Mouse (Mus musculus): ENCODE results near the gene Prkacb. TPM values are rescaled to one million over a fixed set of nuclear protein-coding genes. Genes with fewer than 3 reads are reported as not detected.
"Not testable (repeated sequence)": the region's sequence is repeated elsewhere in the genome, so short reads cannot be mapped to it uniquely, and the experiment has no call there.

Gene Prkacb
- polyA plus RNA-seq, 1 experiment from 2014 or later = 186 TPM

- no peak overlapping the region for H3K4me3 ChIP-seq (replicated peaks; ENCODE audit: low read depth, low read length)
- H3K9me3 ChIP-seq (ENCODE audit: control insufficient read depth, low read length) = no peaks in the 10 kb centered on the region
- ATAC-seq (ENCODE audit: low FRiP score, low TSS enrichment) (no peak), DNase-seq (no peak)
- 80% methylated on average over 6 of the region's 6 CpGs for WGBS
- no peaks in the 10 kb centered on the region for H3K4me1 ChIP-seq (ENCODE audit: control insufficient read depth, insufficient read depth, low read length)
- no peak overlapping the region for H3K4me2 ChIP-seq (ENCODE audit: low read length)
- H3K27me3 ChIP-seq (ENCODE audit: control insufficient read depth, insufficient read depth, low read length) = no peaks in the 10 kb centered on the region
- no peak overlapping the region; the same call in 1 of the 2 replicates for H3K27ac ChIP-seq (replicated peaks; ENCODE audit: low read depth, low read length)
- peaks cover 26% of the 10 kb centered on the region for H3K36me3 ChIP-seq (ENCODE audit: control insufficient read depth, insufficient read depth, low read length)
- no peak overlapping the region for H3K9ac ChIP-seq (replicated peaks; ENCODE audit: low read length)
Observed at GRCm38 (mm10) chr3:146757970-146758960, 54.5 kb downstream of the Prkacb start.

DNA sequence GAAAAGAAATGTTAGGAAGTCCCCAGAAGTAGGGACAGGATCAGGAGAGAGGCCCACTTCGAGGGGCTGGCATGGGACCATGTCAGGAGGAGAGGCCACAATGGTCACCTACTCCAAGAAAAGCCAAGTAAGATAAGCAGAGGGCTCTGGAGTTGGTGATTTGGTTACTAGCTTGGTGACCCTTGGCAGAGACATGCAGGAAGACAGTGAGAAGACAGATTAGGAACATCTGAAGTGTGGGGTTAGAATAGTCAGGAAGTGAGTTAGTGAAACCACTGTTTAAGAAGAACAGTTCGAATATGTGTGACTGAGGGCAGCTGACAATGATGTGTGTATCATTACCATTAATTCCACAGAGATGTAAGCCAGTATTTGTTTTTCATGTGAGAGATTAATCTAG is 58.5 kb downstream of the Prkacb start:
- WGBS = 97% methylated on average over 2 of the region's 2 CpGs
- no peak overlapping the region for H3K4me2 ChIP-seq (ENCODE audit: low read length)
- no peak for ATAC-seq (ENCODE audit: low FRiP score, low TSS enrichment)
- H3K9me3 ChIP-seq (ENCODE audit: control insufficient read depth, low read length) = no peaks in the 10 kb centered on the region
- no peak overlapping the region for H3K4me3 ChIP-seq (replicated peaks; ENCODE audit: low read depth, low read length)
- no peak overlapping the region for H3K9ac ChIP-seq (replicated peaks; ENCODE audit: low read length)
- no peak overlapping the region for H3K27ac ChIP-seq (replicated peaks; ENCODE audit: low read depth, low read length)
- H3K4me1 ChIP-seq (ENCODE audit: control insufficient read depth, insufficient read depth, low read length) = no peaks in the 10 kb centered on the region
- H3K27me3 ChIP-seq (ENCODE audit: control insufficient read depth, insufficient read depth, low read length) = no peaks in the 10 kb centered on the region
- H3K36me3 ChIP-seq (ENCODE audit: control insufficient read depth, insufficient read depth, low read length) = peaks cover 49% of the 10 kb centered on the region
- no peak for DNase-seq

- H3K4me1 ChIP-seq (ENCODE audit: control insufficient read depth, insufficient read depth, low read length) = peaks cover 2% of the 10 kb centered on the region; the same call in 1 of the 2 replicates
- 85% methylated on average over 4 of the region's 4 CpGs for WGBS
- peaks cover 68% of the 10 kb centered on the region for H3K36me3 ChIP-seq (ENCODE audit: control insufficient read depth, insufficient read depth, low read length)
- ATAC-seq (ENCODE audit: low FRiP score, low TSS enrichment) = no peak
- no peaks in the 10 kb centered on the region for H3K9me3 ChIP-seq (ENCODE audit: control insufficient read depth, low read length)
- H3K4me3 ChIP-seq (replicated peaks; ENCODE audit: low read depth, low read length) = no peak overlapping the region
- DNase-seq = peak; percentile 74
- H3K9ac ChIP-seq (replicated peaks; ENCODE audit: low read length) = no peak overlapping the region
- no peaks in the 10 kb centered on the region for H3K27me3 ChIP-seq (ENCODE audit: control insufficient read depth, insufficient read depth, low read length)
- no peak overlapping the region for H3K4me2 ChIP-seq (ENCODE audit: low read length)
- peak overlapping the region; percentile 64; the same call in 1 of the 2 replicates for H3K27ac ChIP-seq (replicated peaks; ENCODE audit: low read depth, low read length)
Observed at GRCm38 (mm10) chr3:146741564-146742202, 71.1 kb downstream of the Prkacb start.

GRCm38 (mm10) chr3:146741158-146741557 is 71.6 kb downstream of the Prkacb start:
- no peak overlapping the region for H3K4me2 ChIP-seq (ENCODE audit: low read length)
- 94% methylated on average over 5 of the region's 5 CpGs for WGBS
- DNase-seq (no peak), ATAC-seq (ENCODE audit: low FRiP score, low TSS enrichment) (no peak)
- no peaks in the 10 kb centered on the region for H3K27me3 ChIP-seq (ENCODE audit: control insufficient read depth, insufficient read depth, low read length)
- H3K9me3 ChIP-seq (ENCODE audit: control insufficient read depth, low read length) = no peaks in the 10 kb centered on the region
- H3K36me3 ChIP-seq (ENCODE audit: control insufficient read depth, insufficient read depth, low read length) = peaks cover 64% of the 10 kb centered on the region
- H3K4me1 ChIP-seq (ENCODE audit: control insufficient read depth, insufficient read depth, low read length) = peaks cover 2% of the 10 kb centered on the region; the same call in 1 of the 2 replicates
- no peak overlapping the region for H3K4me3 ChIP-seq (replicated peaks; ENCODE audit: low read depth, low read length)
- H3K27ac ChIP-seq (replicated peaks; ENCODE audit: low read depth, low read length) = peak overlapping the region; percentile 63; the same call in 1 of the 2 replicates
- H3K9ac ChIP-seq (replicated peaks; ENCODE audit: low read length) = no peak overlapping the region

- H3K27ac ChIP-seq (replicated peaks; ENCODE audit: low read depth, low read length); H3K4me3 ChIP-seq (replicated peaks; ENCODE audit: low read depth, low read length); H3K4me1 ChIP-seq (ENCODE audit: control insufficient read depth, insufficient read depth, low read length); H3K9ac ChIP-seq (replicated peaks; ENCODE audit: low read length); H3K4me2 ChIP-seq (ENCODE audit: low read length); H3K9me3 ChIP-seq (ENCODE audit: control insufficient read depth, low read length); ATAC-seq (ENCODE audit: low FRiP score, low TSS enrichment); DNase-seq; H3K27me3 ChIP-seq (ENCODE audit: control insufficient read depth, insufficient read depth, low read length): not testable (repeated sequence)
- H3K36me3 ChIP-seq (ENCODE audit: control insufficient read depth, insufficient read depth, low read length) = peaks cover 80% of the 10 kb centered on the region
- WGBS = 93% methylated on average over 6 of the region's 6 CpGs
Observed at GRCm38 (mm10) chr3:146736186-146736585, 76.6 kb downstream of the Prkacb start.

DNA sequence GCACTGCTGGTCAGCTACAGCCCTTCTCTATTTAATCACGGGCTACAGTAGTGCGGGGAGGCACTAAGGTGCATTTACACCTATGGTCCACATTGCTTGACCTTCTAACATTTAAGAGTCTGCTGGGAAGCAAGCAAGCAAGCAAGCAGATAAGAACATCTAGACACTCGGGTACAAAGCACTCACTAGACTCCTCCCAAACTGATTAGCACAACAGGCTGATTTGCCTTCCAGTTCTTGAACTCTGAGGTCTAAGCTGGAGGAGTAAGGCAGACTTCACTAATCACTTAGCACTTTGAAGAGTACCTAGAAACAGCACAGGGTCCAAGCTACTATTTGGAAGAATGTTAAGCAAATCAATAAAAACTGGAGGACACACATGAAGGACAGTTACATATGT is 77.1 kb downstream of the Prkacb start:
- no peak for ATAC-seq (ENCODE audit: low FRiP score, low TSS enrichment)
- no peak overlapping the region for H3K27ac ChIP-seq (replicated peaks; ENCODE audit: low read depth, low read length)
- no peak for DNase-seq
- H3K9me3 ChIP-seq (ENCODE audit: control insufficient read depth, low read length) = no peaks in the 10 kb centered on the region
- H3K9ac ChIP-seq (replicated peaks; ENCODE audit: low read length) = no peak overlapping the region
- H3K4me2 ChIP-seq (ENCODE audit: low read length) = no peak overlapping the region
- no peak overlapping the region for H3K4me3 ChIP-seq (replicated peaks; ENCODE audit: low read depth, low read length)
- H3K27me3 ChIP-seq (ENCODE audit: control insufficient read depth, insufficient read depth, low read length) = no peaks in the 10 kb centered on the region
- 89% methylated on average over 3 of the region's 3 CpGs for WGBS
- H3K36me3 ChIP-seq (ENCODE audit: control insufficient read depth, insufficient read depth, low read length) = peaks cover 80% of the 10 kb centered on the region
- H3K4me1 ChIP-seq (ENCODE audit: control insufficient read depth, insufficient read depth, low read length) = no peaks in the 10 kb centered on the region

DNA sequence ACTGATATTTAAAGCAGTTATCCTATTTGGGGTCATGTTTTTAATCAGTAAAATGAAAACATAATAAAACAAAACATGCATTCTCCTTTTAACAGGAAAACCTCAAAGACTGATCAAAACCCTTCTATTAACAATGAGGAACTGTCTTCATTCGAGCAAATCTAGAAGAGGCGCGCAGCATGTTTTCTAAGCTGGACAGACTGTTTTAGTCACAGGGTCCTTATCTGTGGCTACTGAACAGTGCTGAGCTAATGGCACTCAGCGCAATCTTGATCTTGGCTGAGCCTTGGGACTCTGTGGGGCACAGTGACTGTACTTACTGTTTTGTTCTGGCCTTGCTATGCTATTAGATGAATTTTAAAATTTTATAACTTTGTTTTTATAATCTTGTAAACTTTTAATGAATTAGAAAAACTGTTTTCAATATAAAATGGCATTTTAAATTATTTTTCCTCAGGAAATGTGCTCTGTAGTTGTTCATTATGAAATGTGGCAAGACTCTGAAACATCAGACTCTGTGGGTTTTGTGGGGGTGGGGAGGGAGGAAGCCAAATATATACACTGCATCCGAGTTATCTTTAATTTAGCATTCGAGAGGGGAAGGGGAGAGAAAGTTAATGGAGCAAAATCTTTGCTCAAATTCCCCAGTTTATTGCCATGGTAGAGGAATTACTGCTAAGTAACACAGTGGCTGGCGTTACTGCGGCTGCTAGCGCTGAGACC is 77.7 kb downstream of the Prkacb start:
- DNase-seq = no peak
- no peak for ATAC-seq (ENCODE audit: low FRiP score, low TSS enrichment)
- H3K36me3 ChIP-seq (ENCODE audit: control insufficient read depth, insufficient read depth, low read length) = peaks cover 80% of the 10 kb centered on the region

GRCm38 (mm10) chr3:146731499-146731898 is 81.3 kb downstream of the Prkacb start:
- no peak for DNase-seq
- 97% methylated on average over 11 of the region's 11 CpGs for WGBS
- Histone ChIP-seq H3K4me1 (ENCODE audit: control insufficient read depth, insufficient read depth, low read length) (no peaks in the 10 kb centered on the region), H3K4me2 (ENCODE audit: low read length) (no peak overlapping the region), H3K9me3 (ENCODE audit: control insufficient read depth, low read length) (no peaks in the 10 kb centered on the region), H3K27me3 (ENCODE audit: control insufficient read depth, insufficient read depth, low read length) (no peaks in the 10 kb centered on the region), H3K36me3 (ENCODE audit: control insufficient read depth, insufficient read depth, low read length) (peaks cover 68% of the 10 kb centered on the region), H3K27ac (replicated peaks; ENCODE audit: low read depth, low read length) (no peak overlapping the region), H3K4me3 (replicated peaks; ENCODE audit: low read depth, low read length) (no peak overlapping the region), H3K9ac (replicated peaks; ENCODE audit: low read length) (no peak overlapping the region)
- no peak for ATAC-seq (ENCODE audit: low FRiP score, low TSS enrichment)

More for the DNA sequence above, 77.7 kb downstream of the Prkacb start:
- no peak overlapping the region for H3K27ac ChIP-seq (replicated peaks; ENCODE audit: low read depth, low read length)
- H3K4me1 ChIP-seq (ENCODE audit: control insufficient read depth, insufficient read depth, low read length) = no peaks in the 10 kb centered on the region
- no peak overlapping the region for H3K4me2 ChIP-seq (ENCODE audit: low read length)
- no peaks in the 10 kb centered on the region for H3K9me3 ChIP-seq (ENCODE audit: control insufficient read depth, low read length)
- H3K9ac ChIP-seq (replicated peaks; ENCODE audit: low read length) = no peak overlapping the region
- 88% methylated on average over 9 of the region's 9 CpGs for WGBS
- H3K27me3 ChIP-seq (ENCODE audit: control insufficient read depth, insufficient read depth, low read length) = no peaks in the 10 kb centered on the region
- no peak overlapping the region for H3K4me3 ChIP-seq (replicated peaks; ENCODE audit: low read depth, low read length)

Measured in midbrain, embryonic 14.5 days (tissue).